Mouse (Mus musculus) heart, adult 2 months (tissue): Measurements from ENCODE around the gene Cemip2. TPM values are rescaled to one million over a fixed set of nuclear protein-coding genes. Genes with fewer than 3 reads are reported as not detected.

Experiments
- DNase-seq, 2 experiments: peaks; one replicate each; pipeline ENCODE4 v3.0.0; 2021
- H3K27ac ChIP-seq: fragments of 200-600 bp; 2 replicates; pipeline ENCODE4 v1.8.1; 2022
- H3K27me3 ChIP-seq: fragments of 200-500 bp; 2 replicates; pipeline ENCODE4 v1.6.1; 2012; ENCODE audit warnings: mild to moderate bottlenecking, low read length, inconsistent platforms, mixed read lengths; ENCODE audit not compliant: control insufficient read depth, insufficient read depth
- H3K36me3 ChIP-seq: fragments of 200-500 bp; 2 replicates; pipeline ENCODE4 v1.6.1; 2012; ENCODE audit warnings: low read length, inconsistent platforms; ENCODE audit not compliant: control insufficient read depth, insufficient read depth
- H3K4me1 ChIP-seq: fragments of 200-500 bp; 2 replicates; pipeline ENCODE4 v1.6.1; 2011; ENCODE audit warnings: low read length; ENCODE audit not compliant: control insufficient read depth, insufficient read depth
- H3K4me3 ChIP-seq: fragments of 200-600 bp; 2 replicates; pipeline ENCODE4 v1.8.1; 2022
- H3K79me2 ChIP-seq: fragments of 200-500 bp; replicated peaks from 2 replicates; pipeline ENCODE4 v1.6.1; 2012; ENCODE audit warnings: mild to moderate bottlenecking, inconsistent platforms, low read length, moderate library complexity, mixed read lengths; ENCODE audit not compliant: control insufficient read depth, insufficient read depth
- H3K9ac ChIP-seq: fragments of 200-500 bp; 2 replicates; pipeline ENCODE4 v1.6.1; 2012; ENCODE audit warnings: low read depth, mild to moderate bottlenecking, control low read depth, inconsistent platforms, low read length, mixed read lengths
- CTCF ChIP-seq: fragments of 200-600 bp; IDR thresholded peaks from 2 replicates; pipeline ENCODE4 v1.8.1; 2022; ENCODE audit warnings: antibody characterized with exemption, mild to moderate bottlenecking, moderate library complexity
- EP300 ChIP-seq: fragments of 200-500 bp; IDR thresholded peaks from 2 replicates; pipeline ENCODE4 v1.6.1; 2011; ENCODE audit warnings: low read depth, low read length, control low read depth; ENCODE audit not compliant: insufficient read depth
- POLR2A ChIP-seq: fragments of 200-500 bp; IDR thresholded peaks from 2 replicates; pipeline ENCODE4 v1.6.1; 2011; ENCODE audit warnings: mild to moderate bottlenecking, low read depth, low read length, control low read depth; ENCODE audit not compliant: insufficient read depth
- WGBS: fragments of 180-500 bp; shearing (Covaris S2); methylation state at CpG from one replicate; pipeline ENCODE4 v1.1.7; 2018; 5-methylcytosine and 5-hydroxymethylcytosine counted together
- intact Hi-C: fragments of 180-260 bp; cut with DNase I; formaldehyde crosslinking; loops from one replicate; pipeline ENCODE4 v1.15.1; 2025
- polyA plus RNA-seq: library from polyadenylated mRNA; depleted of rRNA; stranded (reverse); fragments of >200 nt; gene quantifications from 2 replicates; pipeline ENCODE4 v1.2.3, GENCODE M21; 2012
- total RNA-seq, 2 experiments: library from RNA; stranded (reverse); gene quantifications; 2 replicates each; pipeline ENCODE4 v1.2.3; 2021

The Cemip2 gene
- total and polyA plus RNA-seq, 3 experiments: 4.5 to 11.7 (median 10.7) TPM

- intact Hi-C loops: no loop called here
- no peak for DNase-seq
- 72% methylated on average over 6 of the region's 6 CpGs for WGBS
- peaks cover 3% of the 10 kb centered on the region for H3K79me2 ChIP-seq
- no peak for TF ChIP-seq POLR2A
- TF ChIP-seq EP300: no peak
- no peak for TF ChIP-seq CTCF
- H3K36me3 ChIP-seq: peaks cover 4% of the 10 kb centered on the region
- H3K4me3 ChIP-seq: no peak overlapping the region
- no peak overlapping the region for H3K9ac ChIP-seq
- no peaks in the 10 kb centered on the region for H3K27me3 ChIP-seq
- H3K4me1 ChIP-seq: peaks cover 4% of the 10 kb centered on the region
- no peak overlapping the region for H3K27ac ChIP-seq
Observed at GRCm38 (mm10) chr19:21787004-21787480, 8.9 kb downstream of the Cemip2 start.

DNA sequence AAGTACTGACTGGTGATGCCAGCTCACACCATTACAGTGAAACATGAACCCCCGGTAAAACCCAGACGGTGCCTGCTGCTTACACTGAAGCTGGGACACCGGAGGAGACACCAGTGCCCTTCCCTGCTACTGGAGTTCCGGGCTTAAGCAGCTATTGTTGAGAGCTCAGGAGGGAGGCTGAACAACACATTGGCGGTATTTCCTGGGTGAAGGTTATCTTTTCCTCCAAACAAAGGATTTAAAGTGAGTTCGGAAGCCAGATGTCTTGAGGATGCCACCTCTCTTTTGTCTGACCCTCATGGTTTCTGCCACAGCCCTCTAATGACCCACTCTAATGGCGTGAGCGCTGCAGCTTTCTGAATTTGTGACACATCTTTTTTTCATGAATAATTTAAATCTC is 10.9 kb downstream of the Cemip2 start:
- intact Hi-C loops: no loop called here
- Histone ChIP-seq H3K79me2 (peaks cover 3% of the 10 kb centered on the region; the same call in 1 of the 2 replicates), H3K27ac (no peak overlapping the region), H3K27me3 (no peaks in the 10 kb centered on the region), H3K4me3 (no peak overlapping the region), H3K4me1 (peaks cover 4% of the 10 kb centered on the region), H3K9ac (no peak overlapping the region), H3K36me3 (peaks cover 2% of the 10 kb centered on the region)
- TF ChIP-seq POLR2A (no peak), EP300 (no peak), CTCF (no peak)
- 57% methylated on average over 8 of the region's 8 CpGs for WGBS
- no peak for DNase-seq

DNA sequence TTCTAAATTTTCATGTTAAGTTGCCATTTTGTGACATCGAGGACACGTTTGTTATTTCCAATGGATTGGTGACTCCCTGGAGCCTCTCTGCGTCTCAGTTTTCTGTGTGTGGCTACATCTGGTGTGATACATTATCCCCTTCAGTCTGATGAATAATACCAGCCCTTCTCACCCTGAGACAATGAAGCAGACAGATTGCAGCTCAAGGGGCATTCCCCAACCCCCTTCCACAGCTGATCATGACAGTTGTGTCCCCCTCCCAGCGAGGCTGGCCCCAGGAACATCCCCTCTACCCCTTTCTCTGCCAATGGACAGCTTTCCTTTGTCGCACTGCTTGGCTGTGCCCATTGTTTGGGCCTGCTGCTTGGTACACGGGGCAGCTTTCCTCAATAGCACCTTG is 11.5 kb downstream of the Cemip2 start:
- Histone ChIP-seq H3K27ac (no peak overlapping the region), H3K9ac (no peak overlapping the region), H3K4me3 (no peak overlapping the region), H3K4me1 (peaks cover 3% of the 10 kb centered on the region), H3K27me3 (no peaks in the 10 kb centered on the region), H3K79me2 (peaks cover 3% of the 10 kb centered on the region; the same call in 1 of the 2 replicates), H3K36me3 (peaks cover 2% of the 10 kb centered on the region)
- TF ChIP-seq POLR2A (no peak), EP300 (no peak), CTCF (no peak)
- intact Hi-C loops: no loop called here
- WGBS: 73% methylated on average over 6 of the region's 6 CpGs
- no peak for DNase-seq

DNA sequence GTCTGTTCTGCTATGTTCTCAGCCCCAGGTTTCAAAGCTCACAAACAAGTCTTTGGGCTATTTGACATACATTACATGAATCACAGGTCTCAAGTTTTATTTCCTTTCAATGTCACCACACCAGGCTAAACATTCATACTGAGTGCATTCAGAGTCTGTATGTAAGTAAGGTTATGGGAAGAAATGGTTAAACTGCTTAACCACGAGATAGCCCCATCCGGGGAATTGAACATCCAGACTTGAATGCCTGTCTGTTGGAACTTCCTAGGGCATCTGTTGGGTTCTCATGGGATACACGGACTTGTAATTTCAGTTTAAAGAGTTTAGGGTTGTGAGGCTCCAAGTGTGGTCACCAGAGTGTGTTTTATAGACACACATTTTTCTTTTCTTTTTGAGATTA is 13.2 kb downstream of the Cemip2 start:
- DNase-seq: no peak
- H3K27me3 ChIP-seq: no peaks in the 10 kb centered on the region
- H3K4me3 ChIP-seq: no peak overlapping the region
- H3K27ac ChIP-seq: no peak overlapping the region
- H3K9ac ChIP-seq: no peak overlapping the region
- peaks cover 3% of the 10 kb centered on the region for H3K4me1 ChIP-seq
- peaks cover 3% of the 10 kb centered on the region; the same call in 1 of the 2 replicates for H3K79me2 ChIP-seq
- intact Hi-C loops: no loop called here
- no peak for TF ChIP-seq POLR2A
- no peak for TF ChIP-seq EP300
- TF ChIP-seq CTCF: no peak
- peaks cover 2% of the 10 kb centered on the region for H3K36me3 ChIP-seq
- 69% methylated on average over 3 of the region's 3 CpGs for WGBS

DNA sequence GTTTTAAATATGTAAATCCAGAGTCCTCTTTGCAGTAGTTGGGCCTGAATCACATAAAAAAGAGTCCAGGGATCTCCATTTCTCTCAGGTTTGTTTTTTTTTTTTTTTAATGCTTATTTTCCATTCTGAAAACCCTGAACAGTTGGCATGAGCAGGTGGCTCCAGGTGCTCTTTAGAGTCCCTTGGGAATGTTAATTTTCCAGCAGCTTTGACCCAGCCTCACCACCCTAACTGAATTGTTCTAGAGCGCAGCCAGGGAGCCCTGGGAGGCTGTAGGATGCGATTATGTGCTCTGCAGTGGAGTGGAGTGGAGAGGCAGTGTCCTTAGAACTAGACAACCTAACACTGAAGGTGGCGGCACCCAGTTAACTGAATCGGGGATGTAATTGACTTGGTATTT is 13.7 kb downstream of the Cemip2 start:
- Histone ChIP-seq H3K27me3 (no peaks in the 10 kb centered on the region), H3K4me1 (peaks cover 3% of the 10 kb centered on the region), H3K79me2 (peaks cover 3% of the 10 kb centered on the region; the same call in 1 of the 2 replicates), H3K27ac (no peak overlapping the region), H3K36me3 (peaks cover 2% of the 10 kb centered on the region), H3K4me3 (no peak overlapping the region), H3K9ac (no peak overlapping the region)
- no peak for DNase-seq
- intact Hi-C loops: no loop called here
- TF ChIP-seq CTCF (no peak), POLR2A (no peak), EP300 (no peak)
- WGBS: 87% methylated on average over 4 of the region's 4 CpGs

- Histone ChIP-seq H3K27me3 (no peaks in the 10 kb centered on the region), H3K9ac (no peak overlapping the region), H3K4me3 (no peak overlapping the region), H3K27ac (no peak overlapping the region), H3K4me1 (0 out of 2 replicates have a peak, but pooled peaks cover 1% of the 10 kb centered on the region), H3K79me2 (peaks cover 3% of the 10 kb centered on the region; the same call in 1 of the 2 replicates), H3K36me3 (peaks cover 2% of the 10 kb centered on the region)
- WGBS: 83% methylated on average over 26 of the region's 26 CpGs
- no peak for TF ChIP-seq POLR2A
- TF ChIP-seq CTCF: no peak
- no peak for TF ChIP-seq EP300
- no peak for DNase-seq
- intact Hi-C loops: no loop called here
Observed at GRCm38 (mm10) chr19:21792587-21793175, 14.5 kb downstream of the Cemip2 start.
